Mouse (Mus musculus) ES-Bruce4 (cell line): ENCODE results near the gene Msi2.

Experiments used
- CTCF ChIP-seq: IDR thresholded peaks from one replicate; pipeline ENCODE4 v1.8.1; 2011; ENCODE audit warnings: low read depth, low read length
- EP300 ChIP-seq: IDR thresholded peaks from 2 replicates; pipeline ENCODE4 v1.6.1; 2011; ENCODE audit warnings: low read depth, low read length; ENCODE audit not compliant: insufficient read depth
- POLR2A ChIP-seq: IDR thresholded peaks from one replicate; pipeline ENCODE4 v1.8.1; 2011; ENCODE audit warnings: low read length; ENCODE audit not compliant: insufficient read depth

- TF ChIP-seq CTCF (no peak), POLR2A (no peak), EP300 (no peak)
These were observed 249.3 kb downstream of the Msi2 start for GRCm38 (mm10) chr11:88468996-88469395.
